Mouse (Mus musculus) neural tube, embryonic 14.5 days (tissue): ENCODE measurements around the gene 1110008L16Rik. TPM values are rescaled to one million over a fixed set of nuclear protein-coding genes. Genes with fewer than 3 reads are reported as not detected.

Experiments
- ATAC-seq: fragments of 200-750 bp; cut with Nextera tagmentation; 2 replicates; pipeline ENCODE4 v1.8.0; 2017; ENCODE audit warnings: low read depth, mild to moderate bottlenecking, moderate TSS enrichment, moderate library complexity
- H3K27ac ChIP-seq: fragments of 300-500 bp; sonication (generic); 2 replicates; pipeline ENCODE4 v1.5.1; 2014; ENCODE audit warnings: low read depth, mild to moderate bottlenecking, control low read depth, low read length, moderate library complexity, mixed read lengths
- H3K27me3 ChIP-seq: fragments of 300-500 bp; sonication (generic); 2 replicates; pipeline ENCODE4 v1.6.1; 2014; ENCODE audit warnings: low read length; ENCODE audit not compliant: control insufficient read depth, insufficient read depth
- H3K36me3 ChIP-seq: fragments of 300-500 bp; sonication (generic); 2 replicates; pipeline ENCODE4 v1.6.1; 2014; ENCODE audit warnings: low read length, mixed read lengths; ENCODE audit not compliant: control insufficient read depth, insufficient read depth
- H3K4me1 ChIP-seq: fragments of 300-500 bp; sonication (generic); 2 replicates; pipeline ENCODE4 v1.6.1; 2014; ENCODE audit warnings: low read length; ENCODE audit not compliant: control insufficient read depth, insufficient read depth
- H3K4me2 ChIP-seq: fragments of 300-500 bp; sonication (generic); 2 replicates; pipeline ENCODE4 v1.6.1; 2014; ENCODE audit warnings: mild to moderate bottlenecking, low read depth, low read length, control low read depth
- H3K4me3 ChIP-seq: fragments of 300-500 bp; sonication (generic); 2 replicates; pipeline ENCODE4 v1.5.1; 2014; ENCODE audit warnings: low read depth, low read length, control low read depth, mixed read lengths
- H3K9ac ChIP-seq: fragments of 300-500 bp; sonication (generic); replicated peaks from 2 replicates; pipeline ENCODE4 v1.6.1; 2014; ENCODE audit warnings: low read depth, mild to moderate bottlenecking, control low read depth, low read length, mixed read lengths
- H3K9me3 ChIP-seq: fragments of 300-500 bp; sonication (generic); 2 replicates; pipeline ENCODE4 v1.6.1; 2016; ENCODE audit warnings: low read length; ENCODE audit not compliant: control insufficient read depth
- WGBS: fragments of 180-500 bp; shearing (Covaris S2); extraction: QIAGEN DNeasy Blood & Tissue Kit; methylation state at CpG from one replicate; pipeline ENCODE4 v1.1.7; 2014; 5-methylcytosine and 5-hydroxymethylcytosine counted together
- polyA plus RNA-seq: library from polyadenylated mRNA; unstranded; fragments of >200 nt; fragmentation: Nextera tagmentation; extraction: Ambion mirVana; gene quantifications from 2 replicates; pipeline ENCODE4 v1.2.1, GENCODE M21; 2014

1110008L16Rik gene
- polyA plus RNA-seq, 1 experiment from 2014 or later, result 11.4 TPM

DNA sequence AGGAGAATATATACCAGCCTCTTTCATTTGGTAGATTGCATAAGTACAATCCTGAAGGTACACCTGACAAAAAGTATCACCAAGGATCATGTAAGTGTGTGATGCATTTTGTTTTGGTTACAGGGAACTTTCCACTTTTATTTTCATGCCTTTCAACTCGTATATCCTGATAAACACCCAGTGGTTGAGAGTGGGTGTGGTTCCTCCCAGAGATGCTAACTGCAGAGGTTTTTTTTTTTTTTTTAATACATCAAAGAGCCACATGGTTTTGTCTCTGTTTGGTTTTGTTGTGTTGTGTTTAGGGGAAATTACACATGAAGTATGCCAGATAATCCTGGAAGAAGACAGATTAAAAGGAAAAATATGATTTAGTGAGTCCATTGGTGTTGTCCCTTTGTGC is 57.9 kb downstream of the 1110008L16Rik start:
- H3K4me1 ChIP-seq, result no peaks in the 10 kb centered on the region
- WGBS, result 68% methylated on average over 1 of the region's 1 CpGs
- no peak overlapping the region for H3K27ac ChIP-seq
- H3K4me2 ChIP-seq, result no peak overlapping the region
- no peak overlapping the region for H3K4me3 ChIP-seq
- no peak overlapping the region for H3K9ac ChIP-seq
- no peaks in the 10 kb centered on the region for H3K27me3 ChIP-seq
- H3K36me3 ChIP-seq, result no peaks in the 10 kb centered on the region
- no peaks in the 10 kb centered on the region for H3K9me3 ChIP-seq
- no peak for ATAC-seq

DNA sequence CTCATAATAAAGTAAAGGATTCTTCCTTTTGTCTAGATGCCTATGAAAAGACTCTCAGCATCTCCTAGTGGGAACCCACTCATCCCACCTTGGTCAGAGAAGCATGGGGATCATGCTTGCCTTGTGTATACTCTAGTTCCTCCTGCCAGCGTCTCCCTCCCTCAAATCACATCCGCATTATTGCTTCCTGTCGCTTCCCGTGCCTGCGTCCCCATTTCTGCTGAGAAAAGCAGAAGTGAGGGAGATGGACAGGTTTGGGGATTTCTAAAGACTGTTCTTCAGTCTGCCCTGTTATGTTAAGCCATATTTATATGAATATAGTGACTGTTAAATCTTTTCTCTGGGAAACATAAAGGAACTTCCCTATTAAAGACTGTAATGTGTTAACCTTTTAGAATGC is 61.6 kb downstream of the 1110008L16Rik start:
- Histone ChIP-seq H3K27me3 (no peaks in the 10 kb centered on the region), H3K36me3 (no peaks in the 10 kb centered on the region), H3K9ac (no peak overlapping the region), H3K27ac (no peak overlapping the region), H3K4me2 (no peak overlapping the region), H3K9me3 (no peaks in the 10 kb centered on the region), H3K4me3 (no peak overlapping the region), H3K4me1 (no peaks in the 10 kb centered on the region)
- 79% methylated on average over 5 of the region's 5 CpGs for WGBS
- ATAC-seq, result no peak

- 71% methylated on average over 2 of the region's 2 CpGs for WGBS
- no peaks in the 10 kb centered on the region for H3K36me3 ChIP-seq
Measured at GRCm38 (mm10) chr12:55365083-55365482, 65.7 kb downstream of the 1110008L16Rik start.

DNA sequence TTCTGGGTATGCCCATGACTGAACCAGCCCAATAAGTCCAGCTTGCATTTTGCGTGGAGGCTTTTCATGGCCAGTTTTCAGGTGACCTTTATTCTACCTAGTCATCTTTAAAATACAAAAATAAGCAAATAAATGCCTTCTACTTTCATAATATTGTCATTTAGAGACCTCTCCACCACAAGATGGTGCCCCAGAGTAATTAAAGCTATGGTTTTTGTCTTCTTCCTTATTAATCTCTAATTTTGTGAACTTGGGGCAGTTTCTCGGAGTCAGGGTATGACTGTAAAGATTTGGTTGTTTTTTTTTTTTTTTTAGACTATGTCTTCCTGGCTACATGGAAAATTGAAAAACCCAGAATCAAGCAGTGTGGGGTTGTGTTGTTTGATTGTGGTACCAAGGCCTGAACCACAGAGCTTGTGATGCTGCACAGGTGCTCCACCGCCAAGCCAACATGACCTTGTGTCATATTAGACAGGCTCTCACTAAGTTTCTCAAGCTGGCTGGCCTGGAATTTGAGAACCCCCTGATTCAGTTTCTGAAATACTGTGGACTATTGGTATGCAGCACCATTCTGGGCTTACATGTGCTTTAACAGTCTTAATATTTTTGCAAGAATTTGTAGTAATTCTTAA is 73.2 kb downstream of the 1110008L16Rik start:
- WGBS, result 88% methylated on average over 3 of the region's 3 CpGs
- no peak for ATAC-seq
- no peaks in the 10 kb centered on the region for H3K36me3 ChIP-seq

More at GRCm38 (mm10) chr12:55365083-55365482, 65.7 kb downstream of the 1110008L16Rik start:
- Histone ChIP-seq H3K9ac (no peak overlapping the region), H3K4me3 (no peak overlapping the region), H3K9me3 (no peaks in the 10 kb centered on the region), H3K4me1 (no peaks in the 10 kb centered on the region), H3K27me3 (no peaks in the 10 kb centered on the region), H3K4me2 (no peak overlapping the region), H3K27ac (no peak overlapping the region)
- no peak for ATAC-seq

GRCm38 (mm10) chr12:55376956-55377609 is 77.7 kb downstream of the 1110008L16Rik start:
- H3K36me3 ChIP-seq, result no peaks in the 10 kb centered on the region
- 89% methylated on average over 16 of the region's 16 CpGs for WGBS
- no peak for ATAC-seq
- H3K4me1 ChIP-seq, result no peaks in the 10 kb centered on the region
- H3K9ac ChIP-seq, result no peak overlapping the region
- H3K27me3 ChIP-seq, result no peaks in the 10 kb centered on the region
- no peaks in the 10 kb centered on the region for H3K9me3 ChIP-seq
- no peak overlapping the region for H3K4me3 ChIP-seq
- H3K4me2 ChIP-seq, result no peak overlapping the region
- H3K27ac ChIP-seq, result no peak overlapping the region

More for the DNA sequence above, 73.2 kb downstream of the 1110008L16Rik start:
- Histone ChIP-seq H3K4me1 (no peaks in the 10 kb centered on the region), H3K4me2 (no peak overlapping the region), H3K27ac (no peak overlapping the region), H3K9ac (no peak overlapping the region), H3K27me3 (no peaks in the 10 kb centered on the region), H3K4me3 (no peak overlapping the region), H3K9me3 (no peaks in the 10 kb centered on the region)

DNA sequence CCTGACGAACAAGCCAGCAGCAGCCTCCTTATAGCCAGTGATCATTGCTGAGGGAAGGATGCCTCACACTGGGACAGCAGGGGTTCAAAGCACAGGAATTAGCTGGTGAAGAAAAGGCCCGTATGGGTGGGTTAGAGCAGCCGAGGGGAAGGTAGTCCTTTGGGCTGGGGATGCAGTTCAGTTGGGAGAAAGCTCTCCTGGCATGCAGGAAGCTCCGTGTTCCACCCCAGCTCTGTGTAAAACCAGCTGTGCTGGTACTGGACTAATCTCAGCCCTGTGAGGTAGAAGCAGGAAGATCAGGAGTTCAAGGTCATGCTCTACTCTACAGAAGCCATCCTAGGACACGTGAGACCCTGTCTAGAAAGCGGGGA is 78.2 kb downstream of the 1110008L16Rik start:
- no peak overlapping the region for H3K27ac ChIP-seq
- WGBS, result 72% methylated on average over 6 of the region's 6 CpGs
- no peak overlapping the region for H3K4me3 ChIP-seq
- no peaks in the 10 kb centered on the region for H3K4me1 ChIP-seq
- no peaks in the 10 kb centered on the region for H3K27me3 ChIP-seq
- H3K4me2 ChIP-seq, result no peak overlapping the region
- ATAC-seq, result no peak
- H3K9me3 ChIP-seq, result no peaks in the 10 kb centered on the region
- no peaks in the 10 kb centered on the region for H3K36me3 ChIP-seq
- no peak overlapping the region for H3K9ac ChIP-seq

DNA sequence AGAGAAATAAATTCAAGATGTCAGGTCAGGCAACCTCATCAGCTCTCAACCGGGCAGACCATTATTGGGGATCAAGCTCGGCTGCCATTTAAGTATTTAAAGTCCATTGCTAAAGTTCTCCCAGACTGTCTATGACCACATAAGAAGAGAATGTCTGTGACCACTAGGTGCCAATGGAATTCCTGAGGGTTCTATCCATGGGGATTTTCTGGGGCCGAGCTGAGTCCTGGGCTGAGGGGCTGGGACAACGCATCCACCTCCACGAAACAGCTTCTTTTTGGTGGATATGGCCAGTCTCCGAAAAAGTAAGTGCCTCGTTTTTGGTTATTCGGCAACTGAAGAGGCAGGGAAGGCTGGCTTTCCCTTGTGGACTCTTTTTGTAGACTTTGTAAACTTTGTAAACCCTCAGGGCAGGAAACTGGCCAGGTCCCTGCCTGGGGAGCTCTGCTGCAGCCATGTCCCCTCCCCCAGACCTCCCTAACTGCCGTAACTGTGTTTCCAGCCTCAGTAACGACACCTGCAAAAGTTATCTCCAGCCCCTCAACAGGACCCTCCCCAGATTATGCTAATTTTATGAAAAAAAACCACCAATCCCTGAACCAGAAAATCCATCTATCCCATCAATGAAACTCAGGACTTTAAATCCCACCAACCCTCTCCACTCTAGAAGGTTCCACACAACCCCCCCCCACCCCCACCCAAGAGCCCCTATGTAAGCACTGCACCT is 84.8 kb downstream of the 1110008L16Rik start, which contains the start of gene Psma6:
Gene Psma6, plus strand, starts transcription at position 200 of the 727 bp plus-strand sequence.
- Histone ChIP-seq H3K27ac (no peak within 1 kb of the TSS), H3K4me1 (no peaks in the 10 kb centered on the region), H3K9ac (no peak within 1 kb of the TSS), H3K27me3 (no peaks in the 10 kb centered on the region), H3K9me3 (no peaks in the 10 kb centered on the region), H3K36me3 (no peaks in the 10 kb centered on the region), H3K4me3 (no peak within 1 kb of the TSS), H3K4me2 (no peak within 1 kb of the TSS)
- whole genome bisulfite sequencing, result 81% methylated on average over 10 of the region's 10 CpGs
- ATAC-seq, result no peak

GRCm38 (mm10) chr12:55384826-55385225 is 85.4 kb downstream of the 1110008L16Rik start:
- H3K4me2 ChIP-seq, result no peak overlapping the region
- WGBS, result 91% methylated on average over 3 of the region's 3 CpGs
- no peak for ATAC-seq
- no peaks in the 10 kb centered on the region for H3K36me3 ChIP-seq
- no peaks in the 10 kb centered on the region for H3K4me1 ChIP-seq
- no peaks in the 10 kb centered on the region for H3K27me3 ChIP-seq
- no peak overlapping the region for H3K9ac ChIP-seq
- no peaks in the 10 kb centered on the region for H3K9me3 ChIP-seq
- no peak overlapping the region for H3K4me3 ChIP-seq
- H3K27ac ChIP-seq, result no peak overlapping the region

- Histone ChIP-seq H3K4me1 (no peaks in the 10 kb centered on the region), H3K4me2 (no peak overlapping the region), H3K36me3 (no peaks in the 10 kb centered on the region), H3K9me3 (no peaks in the 10 kb centered on the region), H3K27me3 (no peaks in the 10 kb centered on the region), H3K4me3 (no peak overlapping the region), H3K9ac (no peak overlapping the region), H3K27ac (no peak overlapping the region)
- no peak for ATAC-seq
- WGBS, result 36% methylated on average over 6 of the region's 6 CpGs
Measured at GRCm38 (mm10) chr12:55385931-55386330, 86.6 kb downstream of the 1110008L16Rik start.
